ENCODE assay signal across 1 mouse cellular context in genomic region chr2:32311443-32312317, GRCm38 (mm10).
TF ChIP-seq lines count a peak whose summit lies in the region.

No protein-coding gene starts in this region.

TF ChIP-seq in CH12.LX, 34 proteins besides CTCF, POLR2A, EP300 and RAD21:
- no peak for TF ChIP-seq NRF1 (IDR thresholded peaks at IDR 0.05; ENCODE audit: low read depth, low read length)
- no peak for TF ChIP-seq UBTF (IDR thresholded peaks at IDR 0.05; ENCODE audit: low read depth, low read length)
- TF ChIP-seq SMC3 (IDR thresholded peaks at IDR 0.05; ENCODE audit: low read depth, low read length), result no peak
- TF ChIP-seq MAZ (IDR thresholded peaks at IDR 0.05; ENCODE audit: low read depth, low read length), result no peak
- no peak for TF ChIP-seq MAX (IDR thresholded peaks at IDR 0.05; ENCODE audit: low read length)
TF ChIP-seq in CH12.LX: peak in this region for 0.
